Mouse (Mus musculus) lung, postnatal 0 days (tissue): Measurements from ENCODE around the gene Primpol.

Experiments
- CTCF ChIP-seq: IDR thresholded peaks from 2 replicates; pipeline ENCODE4 v1.5.1; 2016; ENCODE audit warnings: antibody characterized with exemption, mild to moderate bottlenecking
- EP300 ChIP-seq: IDR thresholded peaks from 2 replicates; pipeline ENCODE4 v1.6.1; 2016; ENCODE audit warnings: antibody characterized with exemption, mild to moderate bottlenecking, control low read depth

GRCm38 (mm10) chr8:46573964-46574363 lies 43.0 kb downstream of the Primpol start:
- no peak for TF ChIP-seq EP300
- TF ChIP-seq CTCF = no peak
